Mouse (Mus musculus) MEL (cell line): Measurements from ENCODE around the gene Cry1.

Source experiments
- CTCF ChIP-seq, 3 experiments: IDR thresholded peaks in 2 of 3; conservative IDR thresholded peaks in 1 of 3; 2 replicates each; pipeline ENCODE4 v1.5.1; 2011 to 2012; ENCODE audit warnings: low read length in 3 of 3, low read depth in 2 of 3, mild to moderate bottlenecking in 2 of 3, improper control_type of control experiment in 1 of 3, inconsistent platforms in 1 of 3, mixed read lengths in 1 of 3, moderate library complexity in 1 of 3; ENCODE audit not compliant: control insufficient read depth in 1 of 3, insufficient read depth in 1 of 3, poor library complexity in 1 of 3, severe bottlenecking in 1 of 3
- EP300 ChIP-seq, 2 experiments: IDR thresholded peaks; 2 replicates each; pipeline ENCODE4 v1.6.1; 2011; ENCODE audit warnings: improper control_type of control experiment in 2 of 2, low read length in 2 of 2, low read depth in 1 of 2, mild to moderate bottlenecking in 1 of 2
- ETS1 ChIP-seq: IDR thresholded peaks from 2 replicates; pipeline ENCODE4 v1.6.1; 2012; ENCODE audit warnings: low read depth, mild to moderate bottlenecking, inconsistent platforms, low read length, improper control_type of control experiment, moderate library complexity
- GATA1 ChIP-seq: IDR thresholded peaks from 2 replicates; pipeline ENCODE4 v1.6.1; 2011; ENCODE audit warnings: low read depth, low read length, improper control_type of control experiment
- NRF1 ChIP-seq: IDR thresholded peaks from 2 replicates; pipeline ENCODE4 v1.6.1; 2014; ENCODE audit warnings: low read depth, mild to moderate bottlenecking, inconsistent platforms, low read length, improper control_type of control experiment, moderate library complexity; ENCODE audit not compliant: poor library complexity, insufficient read depth, severe bottlenecking
- POLR2A ChIP-seq, 2 experiments: IDR thresholded peaks; 2 replicates each; pipeline ENCODE4 v1.6.1; 2011 to 2012; ENCODE audit warnings: low read length in 2 of 2, mild to moderate bottlenecking in 2 of 2, control low read depth in 1 of 2, improper control_type of control experiment in 1 of 2, low read depth in 1 of 2, moderate library complexity in 1 of 2; ENCODE audit not compliant: control insufficient read depth in 1 of 2, insufficient read depth in 1 of 2, poor library complexity in 1 of 2
- USF1 ChIP-seq: IDR thresholded peaks from 2 replicates; pipeline ENCODE4 v1.6.1; 2014; ENCODE audit warnings: low read depth, mild to moderate bottlenecking, inconsistent platforms, low read length, improper control_type of control experiment, moderate library complexity
- ZMIZ1 ChIP-seq: IDR thresholded peaks from 2 replicates; pipeline ENCODE4 v1.6.1; 2012; ENCODE audit warnings: low read depth, mild to moderate bottlenecking, inconsistent platforms, low read length, improper control_type of control experiment, moderate library complexity

DNA sequence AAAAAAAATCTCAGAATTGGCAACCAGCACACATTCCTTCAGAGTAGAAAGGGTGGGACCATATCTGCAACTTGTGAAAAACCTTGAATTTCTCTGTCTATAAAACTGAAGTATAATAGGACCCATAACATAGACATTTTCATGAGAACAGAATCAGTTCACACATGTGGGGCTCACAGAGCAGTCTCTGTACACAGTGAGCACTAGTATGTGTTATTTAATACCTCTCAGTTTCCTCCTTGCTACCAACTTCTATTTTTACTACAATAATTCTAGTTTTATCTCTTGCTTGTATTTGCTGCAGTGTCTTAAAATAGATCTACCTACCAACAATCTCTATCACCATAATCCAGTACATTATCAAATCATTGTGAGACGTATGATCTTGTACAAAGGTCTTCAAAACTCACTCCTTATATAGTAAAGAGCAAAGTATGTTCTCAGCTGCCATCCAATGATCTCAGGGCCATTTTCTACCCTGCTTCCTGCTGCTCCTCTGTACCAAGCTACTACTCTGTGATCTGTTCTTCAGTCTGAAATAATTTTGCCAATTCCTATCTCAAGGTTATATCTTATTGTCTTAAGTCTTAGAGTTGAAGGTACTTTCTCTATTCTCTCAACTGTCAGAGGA, 24.8 kb downstream of the Cry1 start:
- TF ChIP-seq ZMIZ1 (no peak), POLR2A (IDR thresholded peaks at IDR 0.05; ENCODE audit: control insufficient read depth in 1 of 2, insufficient read depth in 1 of 2, low read depth in 1 of 2, low read length in 2 of 2, poor library complexity in 1 of 2) (no peak), EP300 (IDR thresholded peaks at IDR 0.05; ENCODE audit: low read depth in 1 of 2, low read length in 2 of 2) (no peak), NRF1 (no peak), CTCF (IDR thresholded peaks at IDR 0.05 in 2 of 3, conservative IDR thresholded peaks at IDR 0.05 in 1 of 3; ENCODE audit: control insufficient read depth in 1 of 3, insufficient read depth in 1 of 3, low read depth in 2 of 3, low read length in 3 of 3, poor library complexity in 1 of 3, severe bottlenecking in 1 of 3) (no peak), USF1 (no peak), GATA1 (no peak), ETS1 (no peak)
